Mouse (Mus musculus) cerebellum, adult 18-20 months (tissue): Measurements from ENCODE around the gene Zkscan17.
"Not testable (repeated sequence)": the region's sequence is repeated elsewhere in the genome, so short reads cannot be mapped to it uniquely, and the experiment has no call there.

ENCODE experiments used
- DNase-seq, 2 experiments: peaks; one replicate each; pipeline ENCODE4 v3.0.0; 2021

Zkscan17 gene

GRCm38 (mm10) chr11:59526472-59527080, at the start of gene Zkscan17:
Gene Zkscan17, minus strand, starts transcription at chr11:59526751.
- no peak for DNase-seq

GRCm38 (mm10) chr11:59576135-59576534, 49.6 kb upstream of the Zkscan17 start, which contains the start of gene Olfr222:
Gene Olfr222, minus strand, starts transcription at chr11:59576235.
- not testable (repeated sequence) for DNase-seq

- DNase-seq = no peak
Observed at GRCm38 (mm10) chr11:59575726-59576125, 49.2 kb upstream of the Zkscan17 start.

- DNase-seq = peak; percentile 26 to 36
Observed at GRCm38 (mm10) chr11:59569306-59569705, 42.8 kb upstream of the Zkscan17 start.

GRCm38 (mm10) chr11:59562837-59563236, 36.3 kb upstream of the Zkscan17 start:
- no peak for DNase-seq

GRCm38 (mm10) chr11:59562336-59562735, 35.8 kb upstream of the Zkscan17 start:
- DNase-seq = no peak

- no peak for DNase-seq
Observed at GRCm38 (mm10) chr11:59560906-59561305, 34.4 kb upstream of the Zkscan17 start.

GRCm38 (mm10) chr11:59554535-59554934, 28.0 kb upstream of the Zkscan17 start:
- DNase-seq = no peak

- no peak for DNase-seq
Observed at GRCm38 (mm10) chr11:59554127-59554526, 27.6 kb upstream of the Zkscan17 start.

- no peak for DNase-seq
Observed at GRCm38 (mm10) chr11:59544005-59544404, 17.5 kb upstream of the Zkscan17 start.

GRCm38 (mm10) chr11:59543376-59543775, 16.8 kb upstream of the Zkscan17 start:
- DNase-seq = no peak

- DNase-seq = no peak
Observed at GRCm38 (mm10) chr11:59542442-59542841, 15.9 kb upstream of the Zkscan17 start.

- no peak for DNase-seq
Observed at GRCm38 (mm10) chr11:59541324-59541723, 14.8 kb upstream of the Zkscan17 start, which contains the start of gene Nlrp3. Gene Nlrp3, plus strand, starts transcription at chr11:59541568.

- no peak for DNase-seq
Observed at GRCm38 (mm10) chr11:59540123-59540522, 13.6 kb upstream of the Zkscan17 start.

- peak; percentile 17 to 26 for DNase-seq
Observed at GRCm38 (mm10) chr11:59538387-59538786, 11.8 kb upstream of the Zkscan17 start.

GRCm38 (mm10) chr11:59537218-59538130, 10.9 kb upstream of the Zkscan17 start:
- DNase-seq = peak; percentile 17 to 36

GRCm38 (mm10) chr11:59531562-59531961, 5.0 kb upstream of the Zkscan17 start:
- DNase-seq = no peak

- peak; percentile 81 to 86 for DNase-seq
Observed at GRCm38 (mm10) chr11:59530870-59531535, 4.5 kb upstream of the Zkscan17 start.

- no peak for DNase-seq
Observed at GRCm38 (mm10) chr11:59530221-59530620, 3.7 kb upstream of the Zkscan17 start.

GRCm38 (mm10) chr11:59525237-59525636, 1.3 kb downstream of the Zkscan17 start:
- DNase-seq = peak; percentile 85 to 86

- DNase-seq = no peak
Observed at GRCm38 (mm10) chr11:59524150-59524549, 2.4 kb downstream of the Zkscan17 start.

GRCm38 (mm10) chr11:59519741-59520495, 6.6 kb downstream of the Zkscan17 start:
- DNase-seq = no peak

- no peak for DNase-seq
Observed at GRCm38 (mm10) chr11:59518226-59518625, 8.3 kb downstream of the Zkscan17 start.
